Mouse (Mus musculus) kidney, embryonic 14.5 days (tissue): ENCODE measurements around the gene Klk12. TPM values are rescaled to one million over a fixed set of nuclear protein-coding genes. Genes with fewer than 3 reads are reported as not detected.

Experiments
- ATAC-seq: fragments of 200-750 bp; cut with Nextera tagmentation; 2 replicates; pipeline ENCODE4 v1.8.0; 2017; ENCODE audit warnings: moderate number of reproducible peaks, mild to moderate bottlenecking, moderate TSS enrichment, moderate library complexity; ENCODE audit not compliant: low FRiP score, low TSS enrichment
- H3K27ac ChIP-seq: fragments of 300-500 bp; sonication (generic); 2 replicates; pipeline ENCODE4 v1.5.1; 2014; ENCODE audit warnings: low read depth, mild to moderate bottlenecking, low read length, moderate library complexity, mixed read lengths
- H3K27me3 ChIP-seq: fragments of 300-500 bp; sonication (generic); 2 replicates; pipeline ENCODE4 v1.6.1; 2014; ENCODE audit warnings: mild to moderate bottlenecking, low read length; ENCODE audit not compliant: control insufficient read depth, insufficient read depth
- H3K36me3 ChIP-seq: fragments of 300-500 bp; sonication (generic); 2 replicates; pipeline ENCODE4 v1.6.1; 2014; ENCODE audit warnings: low read length, mixed read lengths; ENCODE audit not compliant: control insufficient read depth, insufficient read depth
- H3K4me1 ChIP-seq: fragments of 300-500 bp; sonication (generic); 2 replicates; pipeline ENCODE4 v1.6.1; 2014; ENCODE audit warnings: low read length, mixed read lengths; ENCODE audit not compliant: control insufficient read depth, insufficient read depth
- H3K4me2 ChIP-seq: fragments of 300-500 bp; sonication (generic); replicated peaks from 2 replicates; pipeline ENCODE4 v1.6.1; 2014; ENCODE audit warnings: low read depth, mild to moderate bottlenecking, low read length
- H3K4me3 ChIP-seq: fragments of 300-500 bp; sonication (generic); 2 replicates; pipeline ENCODE4 v1.5.1; 2014; ENCODE audit warnings: mild to moderate bottlenecking, low read length
- H3K9ac ChIP-seq: fragments of 300-500 bp; sonication (generic); 2 replicates; pipeline ENCODE4 v1.6.1; 2014; ENCODE audit warnings: low read depth, mild to moderate bottlenecking, low read length, moderate library complexity
- H3K9me3 ChIP-seq: fragments of 300-500 bp; sonication (generic); 2 replicates; pipeline ENCODE4 v1.6.1; 2016; ENCODE audit warnings: low read length; ENCODE audit not compliant: control insufficient read depth
- WGBS: fragments of 180-500 bp; shearing (Covaris S2); extraction: QIAGEN DNeasy Blood & Tissue Kit; methylation state at CpG from one replicate; pipeline ENCODE4 v1.1.7; 2014; 5-methylcytosine and 5-hydroxymethylcytosine counted together
- polyA plus RNA-seq: library from polyadenylated mRNA; unstranded; fragments of >200 nt; fragmentation: Nextera tagmentation; extraction: Ambion mirVana; gene quantifications from 2 replicates; pipeline ENCODE4 v1.2.1, GENCODE M21; 2014

Klk12 gene
- polyA plus RNA-seq, result not detected in 2 replicates

DNA sequence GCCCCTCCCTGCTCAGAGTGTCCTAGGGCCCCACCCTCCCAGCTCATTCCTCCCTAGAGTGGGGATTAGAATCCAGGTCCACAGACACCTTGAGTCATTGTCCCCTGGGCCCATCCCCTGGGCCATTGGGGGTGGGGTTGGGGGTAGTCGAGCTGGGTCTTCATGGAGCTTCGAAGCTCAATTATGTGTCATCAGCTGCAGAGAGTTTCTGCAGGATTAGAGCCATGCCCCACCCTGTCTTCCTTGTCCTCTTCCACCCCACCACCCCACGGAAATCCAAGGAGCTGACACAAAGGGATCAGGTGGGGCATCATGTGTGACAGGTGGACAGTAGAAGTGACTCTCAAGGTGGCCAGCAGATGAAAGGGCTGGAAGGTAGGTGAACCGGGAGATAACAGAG is at the start of gene Klk12:
Klk12 (plus strand) TSS at position 301 of the 400 bp plus-strand sequence.
- no peaks in the 10 kb centered on the region for H3K4me1 ChIP-seq
- H3K9me3 ChIP-seq, result no peaks in the 10 kb centered on the region
- ATAC-seq, result no peak
- WGBS, result 81% methylated on average over 4 of the region's 4 CpGs
- no peak within 1 kb of the TSS for H3K4me3 ChIP-seq
- no peak within 1 kb of the TSS for H3K27ac ChIP-seq
- no peak within 1 kb of the TSS for H3K9ac ChIP-seq
- H3K4me2 ChIP-seq, result no peak within 1 kb of the TSS
- H3K27me3 ChIP-seq, result no peaks in the 10 kb centered on the region
- H3K36me3 ChIP-seq, result no peaks in the 10 kb centered on the region

DNA sequence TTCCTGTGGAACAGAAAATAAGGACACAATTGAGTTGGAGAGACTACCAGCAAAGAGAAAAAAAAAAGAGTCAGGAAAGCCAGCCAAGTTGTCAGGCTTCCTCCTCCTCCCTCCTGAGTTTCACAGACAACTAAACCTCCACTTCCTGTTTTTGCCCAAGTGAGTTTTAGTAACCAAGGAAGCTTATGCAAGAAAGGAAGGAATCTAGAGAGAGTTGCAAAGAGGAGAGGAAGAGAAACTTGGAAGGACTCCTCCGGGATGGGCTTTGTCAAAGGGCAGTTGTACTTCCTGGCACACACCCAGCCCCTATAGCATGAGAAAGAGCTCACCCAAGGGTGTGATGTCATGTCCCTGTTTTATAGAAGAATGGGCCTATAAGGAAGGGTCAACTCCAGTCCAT is 20.9 kb upstream of the Klk12 start:
- Histone ChIP-seq H3K4me3 (no peak overlapping the region), H3K36me3 (no peaks in the 10 kb centered on the region), H3K9ac (no peak overlapping the region), H3K9me3 (no peaks in the 10 kb centered on the region), H3K4me2 (no peak overlapping the region), H3K27ac (no peak overlapping the region), H3K4me1 (no peaks in the 10 kb centered on the region), H3K27me3 (no peaks in the 10 kb centered on the region)
- ATAC-seq, result no peak
- 76% methylated on average over 1 of the region's 1 CpGs for WGBS

DNA sequence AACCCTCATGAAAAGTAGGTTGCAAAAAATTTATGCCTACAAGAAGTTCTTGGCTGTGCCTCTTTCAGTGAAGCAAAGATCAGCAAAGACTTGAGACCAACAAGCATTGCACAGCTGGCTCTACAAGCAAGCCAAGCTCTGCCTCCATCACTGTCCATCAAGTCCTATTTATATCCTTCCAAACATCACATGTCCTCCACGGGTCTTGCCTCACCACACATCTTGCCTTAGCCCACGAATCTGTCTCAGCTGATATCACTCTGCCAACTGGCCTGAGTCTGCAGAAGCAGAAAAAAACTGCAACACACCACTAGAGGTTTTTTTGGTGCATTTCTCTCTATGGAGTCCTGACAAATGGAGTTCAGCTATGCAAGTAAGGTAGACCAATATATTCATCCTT is 15.9 kb upstream of the Klk12 start:
- no peak for ATAC-seq
- WGBS, result 75% methylated on average over 2 of the region's 2 CpGs
- H3K36me3 ChIP-seq, result no peaks in the 10 kb centered on the region

GRCm38 (mm10) chr7:43766484-43766883 is 2.2 kb upstream of the Klk12 start:
- H3K27ac ChIP-seq, result no peak overlapping the region
- ATAC-seq, result no peak
- no peak overlapping the region for H3K4me2 ChIP-seq
- no peaks in the 10 kb centered on the region for H3K4me1 ChIP-seq
- no peaks in the 10 kb centered on the region for H3K9me3 ChIP-seq
- H3K27me3 ChIP-seq, result no peaks in the 10 kb centered on the region
- no peaks in the 10 kb centered on the region for H3K36me3 ChIP-seq
- WGBS, result 50% methylated on average over 8 of the region's 8 CpGs
- no peak overlapping the region for H3K9ac ChIP-seq
- no peak overlapping the region for H3K4me3 ChIP-seq

More for the DNA sequence above, 15.9 kb upstream of the Klk12 start:
- H3K9me3 ChIP-seq, result no peaks in the 10 kb centered on the region
- no peak overlapping the region for H3K27ac ChIP-seq
- H3K4me2 ChIP-seq, result no peak overlapping the region
- H3K9ac ChIP-seq, result no peak overlapping the region
- H3K4me1 ChIP-seq, result no peaks in the 10 kb centered on the region
- H3K4me3 ChIP-seq, result no peak overlapping the region
- H3K27me3 ChIP-seq, result no peaks in the 10 kb centered on the region

DNA sequence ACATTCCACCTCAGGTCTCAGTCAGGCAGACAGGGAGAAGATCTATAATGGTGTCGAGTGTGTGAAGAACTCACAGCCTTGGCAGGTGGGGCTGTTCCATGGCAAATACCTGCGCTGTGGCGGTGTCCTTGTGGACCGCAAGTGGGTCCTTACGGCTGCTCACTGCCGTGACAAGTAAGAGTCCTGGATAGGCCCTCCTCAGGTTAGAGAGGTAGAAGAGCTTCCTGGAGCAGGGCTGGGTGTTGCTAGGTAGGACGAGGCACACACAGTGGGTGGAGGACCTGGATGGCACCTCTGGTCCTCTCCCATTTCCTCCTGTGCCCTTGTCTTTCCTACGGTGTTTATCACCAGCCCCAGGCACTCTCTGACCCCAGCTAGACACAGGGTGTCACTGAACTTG is 939 bp downstream of the Klk12 start:
- Histone ChIP-seq H3K27me3 (no peaks in the 10 kb centered on the region), H3K4me3 (no peak overlapping the region), H3K9ac (no peak overlapping the region), H3K4me2 (no peak overlapping the region), H3K9me3 (no peaks in the 10 kb centered on the region), H3K36me3 (no peaks in the 10 kb centered on the region), H3K4me1 (no peaks in the 10 kb centered on the region), H3K27ac (no peak overlapping the region)
- WGBS, result 87% methylated on average over 8 of the region's 8 CpGs
- no peak for ATAC-seq

- no peaks in the 10 kb centered on the region for H3K9me3 ChIP-seq
- no peak overlapping the region for H3K9ac ChIP-seq
- no peaks in the 10 kb centered on the region for H3K27me3 ChIP-seq
- ATAC-seq, result no peak
- H3K4me2 ChIP-seq, result no peak overlapping the region
- no peak overlapping the region for H3K27ac ChIP-seq
- H3K36me3 ChIP-seq, result no peaks in the 10 kb centered on the region
- no peaks in the 10 kb centered on the region for H3K4me1 ChIP-seq
- no peak overlapping the region for H3K4me3 ChIP-seq
- 94% methylated on average over 10 of the region's 10 CpGs for WGBS
Observed at GRCm38 (mm10) chr7:43770701-43771100, 2.0 kb downstream of the Klk12 start.

- Histone ChIP-seq H3K9ac (no peak overlapping the region), H3K27me3 (no peaks in the 10 kb centered on the region), H3K4me3 (no peak overlapping the region), H3K4me1 (no peaks in the 10 kb centered on the region), H3K4me2 (no peak overlapping the region), H3K36me3 (no peaks in the 10 kb centered on the region), H3K9me3 (no peaks in the 10 kb centered on the region), H3K27ac (no peak overlapping the region)
- ATAC-seq, result no peak
- 94% methylated on average over 6 of the region's 6 CpGs for WGBS
Observed at GRCm38 (mm10) chr7:43771916-43772315, 3.2 kb downstream of the Klk12 start.

DNA sequence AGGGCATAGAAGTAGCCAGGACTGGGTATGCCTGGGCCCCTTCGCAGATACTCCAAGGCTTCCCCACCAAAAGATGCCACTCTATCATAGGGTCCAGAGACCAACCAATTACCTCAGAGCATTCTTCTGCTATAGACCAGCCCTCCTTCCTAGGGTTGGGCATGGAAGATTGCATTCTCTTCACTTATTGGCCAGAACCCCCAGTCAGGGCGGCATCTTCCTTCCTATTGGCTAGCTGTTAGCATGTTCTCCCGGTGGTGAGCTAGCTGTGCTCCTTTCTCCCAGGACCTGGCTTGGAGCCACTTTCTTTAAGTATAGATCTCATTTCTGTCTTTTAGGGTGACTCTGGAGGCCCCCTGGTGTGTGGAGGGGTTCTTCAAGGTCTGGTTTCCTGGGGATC is 4.2 kb downstream of the Klk12 start:
- Histone ChIP-seq H3K9me3 (no peaks in the 10 kb centered on the region), H3K4me1 (no peaks in the 10 kb centered on the region), H3K27me3 (no peaks in the 10 kb centered on the region), H3K9ac (no peak overlapping the region), H3K4me3 (no peak overlapping the region), H3K27ac (no peak overlapping the region), H3K4me2 (no peak overlapping the region), H3K36me3 (no peaks in the 10 kb centered on the region)
- ATAC-seq, result no peak
- WGBS, result 78% methylated on average over 3 of the region's 3 CpGs

GRCm38 (mm10) chr7:43774364-43774763 is 5.7 kb downstream of the Klk12 start, which contains the start of gene Klk11:
TSS of gene Klk11 (plus strand) at chr7:43774604.
- H3K9me3 ChIP-seq, result no peaks in the 10 kb centered on the region
- 92% methylated on average over 5 of the region's 5 CpGs for WGBS
- H3K27me3 ChIP-seq, result no peaks in the 10 kb centered on the region
- no peak for ATAC-seq
- no peaks in the 10 kb centered on the region for H3K36me3 ChIP-seq
- H3K9ac ChIP-seq, result no peak within 1 kb of the TSS
- no peak within 1 kb of the TSS for H3K4me2 ChIP-seq
- H3K4me1 ChIP-seq, result no peaks in the 10 kb centered on the region
- H3K4me3 ChIP-seq, result no peak within 1 kb of the TSS
- no peak within 1 kb of the TSS for H3K27ac ChIP-seq
